Mouse (Mus musculus): ENCODE results near the gene Arhgap18. TPM values are rescaled to one million over a fixed set of nuclear protein-coding genes. Genes with fewer than 3 reads are reported as not detected.
"Not testable (repeated sequence)": the region's sequence is repeated elsewhere in the genome, so short reads cannot be mapped to it uniquely, and the experiment has no call there.

Arhgap18 gene
- polyA plus RNA-seq, 1 experiment from 2014 or later, result 12.9 TPM

DNA sequence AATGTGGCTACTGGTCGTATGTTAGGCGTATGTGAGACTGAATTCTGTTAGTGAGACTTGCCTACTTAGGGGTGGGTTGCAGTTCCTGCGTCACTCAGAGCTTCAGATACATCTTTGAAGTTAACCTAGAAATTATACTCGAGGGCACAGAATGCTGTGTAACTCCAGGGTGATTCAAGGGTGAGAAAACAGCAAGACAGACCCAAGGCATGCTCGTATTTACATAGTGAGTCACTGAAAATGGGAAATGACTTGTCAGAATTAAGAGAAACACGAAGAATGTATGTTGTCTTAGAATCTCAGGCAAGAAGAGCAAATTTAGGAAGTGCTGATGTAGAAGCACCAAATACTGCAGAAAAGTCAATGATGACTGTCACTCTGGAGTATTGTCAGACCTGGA lies 142.5 kb downstream of the Arhgap18 start:
- DNase-seq (ENCODE audit: low spot score), result no peak

DNA sequence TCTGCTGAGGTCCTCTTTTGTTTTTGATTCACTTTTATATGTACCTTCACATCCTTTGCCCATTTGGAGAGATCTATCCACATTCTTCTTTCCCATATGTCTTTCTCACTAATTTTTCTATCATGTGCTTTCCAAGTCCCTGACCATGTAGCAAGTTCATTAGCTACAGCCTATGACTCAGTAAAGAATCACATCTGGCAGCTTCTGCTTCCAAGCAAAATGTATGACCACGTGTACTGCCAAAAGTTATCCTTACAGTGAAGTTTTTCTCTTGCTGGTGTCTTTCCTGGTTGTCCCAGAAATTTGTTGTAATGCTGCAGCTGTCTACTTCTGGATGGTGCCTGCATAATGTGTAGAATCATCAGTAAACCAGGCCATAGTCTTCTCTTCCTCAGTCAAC lies 147.2 kb downstream of the Arhgap18 start:
- no peak for DNase-seq (ENCODE audit: low spot score)

DNA sequence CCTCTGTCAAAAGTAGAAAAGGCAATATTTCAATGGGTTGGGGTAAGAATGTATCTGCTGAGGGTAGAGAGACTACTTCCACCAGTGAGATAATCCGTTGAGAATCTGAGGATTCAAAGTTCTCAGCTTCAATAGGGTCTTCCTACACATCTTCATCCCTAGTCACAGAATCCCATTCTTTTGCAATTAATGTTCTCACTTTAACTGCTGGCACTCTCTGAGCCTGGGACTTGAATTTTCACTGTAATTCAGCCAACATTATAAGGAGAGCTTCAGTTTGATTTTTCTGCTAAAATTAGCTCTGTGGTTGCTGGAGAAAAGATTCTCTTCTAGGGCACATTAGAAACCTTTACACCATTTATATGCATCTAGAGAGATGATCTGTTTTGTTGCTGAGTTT lies 150.6 kb downstream of the Arhgap18 start:
- DNase-seq (ENCODE audit: low spot score), result no peak

DNA sequence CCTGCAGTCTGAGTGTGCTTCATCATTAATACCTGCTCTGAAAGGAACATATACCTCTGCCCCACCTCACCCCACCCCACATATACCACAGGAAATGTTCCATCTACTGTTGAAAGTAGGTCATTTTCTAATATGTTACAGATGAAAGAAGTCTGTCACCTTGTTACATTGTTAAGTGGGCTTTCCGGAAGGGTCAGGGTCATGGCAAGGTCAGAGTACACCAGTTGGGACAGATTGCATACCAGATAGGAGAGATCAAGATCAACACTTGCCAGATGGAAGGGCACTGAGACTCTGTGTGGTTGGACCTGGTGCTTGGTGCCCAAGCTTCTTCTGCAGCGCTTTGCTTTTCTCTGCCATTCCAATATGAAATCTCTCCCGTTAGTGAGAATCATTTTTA lies 158.0 kb downstream of the Arhgap18 start:
- DNase-seq (ENCODE audit: low spot score), result no peak

DNA sequence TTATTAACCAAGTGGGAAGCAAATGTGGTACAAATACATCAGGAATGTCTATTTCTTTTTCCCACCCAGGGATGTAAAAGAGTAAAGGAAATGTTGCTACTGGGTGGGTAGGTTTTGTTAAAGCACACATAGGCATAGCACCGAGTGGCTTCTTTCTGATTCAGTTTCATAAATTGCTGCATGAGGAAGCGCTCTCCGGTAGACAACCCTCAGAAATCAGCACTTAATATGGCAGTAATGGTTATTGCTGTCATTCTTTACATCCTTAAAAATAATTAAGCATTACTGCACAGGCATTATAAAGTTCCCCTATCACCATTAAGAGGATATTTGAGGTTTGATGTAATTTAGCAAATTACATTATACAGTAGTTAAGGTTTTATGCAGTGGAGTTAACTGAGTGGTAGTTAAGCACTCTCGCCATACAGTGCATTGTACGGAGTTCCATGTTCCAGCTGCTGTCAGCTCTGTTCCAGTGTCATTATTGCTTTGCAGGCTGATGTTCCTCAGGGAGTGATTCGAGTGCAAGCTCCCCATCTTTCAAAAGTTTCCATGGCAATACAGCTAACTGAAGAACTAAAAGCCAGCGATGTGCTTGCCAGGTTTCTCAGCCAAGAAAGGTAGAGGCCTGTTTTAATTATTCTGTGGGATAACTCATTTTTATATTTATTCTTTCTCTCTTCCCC lies 159.0 kb downstream of the Arhgap18 start:
- no peak for DNase-seq (ENCODE audit: low spot score)

DNA sequence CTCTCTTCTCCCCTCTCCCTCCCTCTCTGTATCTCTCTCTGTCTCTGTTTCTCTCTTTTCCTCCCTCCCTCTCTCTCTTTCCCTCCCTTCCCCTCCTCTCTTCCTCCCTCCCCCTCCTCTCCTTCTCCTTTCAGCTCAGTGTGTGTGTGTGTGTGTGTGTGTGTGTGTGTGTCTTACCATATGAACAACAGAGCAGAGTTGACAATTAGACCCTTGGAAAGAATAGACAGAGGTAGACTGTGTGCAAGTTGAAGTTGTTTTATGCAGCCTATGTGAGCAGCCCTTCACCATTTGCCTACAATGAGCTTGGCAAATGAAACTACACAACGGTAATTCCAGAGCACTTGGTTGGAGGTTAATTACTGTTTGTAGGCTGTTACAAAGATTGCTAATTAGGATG lies 159.6 kb downstream of the Arhgap18 start:
- DNase-seq (ENCODE audit: low spot score), result no peak

DNA sequence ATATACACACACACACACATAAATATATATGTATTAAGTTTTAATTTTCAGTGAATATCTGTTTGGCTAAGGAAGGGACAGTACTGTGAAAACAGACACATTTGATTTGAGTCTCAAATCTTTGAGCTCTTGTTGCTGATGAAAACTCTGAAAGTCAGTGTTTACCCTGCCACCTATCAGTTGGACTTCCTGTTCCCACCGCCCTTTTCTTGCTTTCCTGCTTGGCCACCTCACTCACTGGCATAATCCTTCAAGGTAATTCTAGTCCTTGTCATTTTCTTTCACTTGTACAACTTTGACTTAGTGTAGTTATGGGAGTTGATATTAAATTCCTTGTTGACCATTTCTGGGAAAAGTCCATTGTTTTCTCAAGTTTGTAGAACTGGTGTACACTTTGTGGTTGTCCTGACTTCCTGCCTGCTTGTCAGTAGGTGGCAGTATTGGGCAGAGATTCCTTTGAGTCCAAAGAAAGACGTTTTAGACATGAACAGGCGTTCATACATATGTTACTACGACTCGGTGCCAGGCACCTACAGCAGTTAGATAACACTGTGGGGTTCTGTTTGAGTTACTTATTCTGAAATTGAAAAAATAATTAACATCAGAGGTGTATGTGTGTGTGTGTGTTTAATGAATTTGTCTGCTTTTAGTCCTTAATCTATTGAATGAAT lies 166.2 kb downstream of the Arhgap18 start:
- peak; percentile 41 for DNase-seq (ENCODE audit: low spot score)

DNA sequence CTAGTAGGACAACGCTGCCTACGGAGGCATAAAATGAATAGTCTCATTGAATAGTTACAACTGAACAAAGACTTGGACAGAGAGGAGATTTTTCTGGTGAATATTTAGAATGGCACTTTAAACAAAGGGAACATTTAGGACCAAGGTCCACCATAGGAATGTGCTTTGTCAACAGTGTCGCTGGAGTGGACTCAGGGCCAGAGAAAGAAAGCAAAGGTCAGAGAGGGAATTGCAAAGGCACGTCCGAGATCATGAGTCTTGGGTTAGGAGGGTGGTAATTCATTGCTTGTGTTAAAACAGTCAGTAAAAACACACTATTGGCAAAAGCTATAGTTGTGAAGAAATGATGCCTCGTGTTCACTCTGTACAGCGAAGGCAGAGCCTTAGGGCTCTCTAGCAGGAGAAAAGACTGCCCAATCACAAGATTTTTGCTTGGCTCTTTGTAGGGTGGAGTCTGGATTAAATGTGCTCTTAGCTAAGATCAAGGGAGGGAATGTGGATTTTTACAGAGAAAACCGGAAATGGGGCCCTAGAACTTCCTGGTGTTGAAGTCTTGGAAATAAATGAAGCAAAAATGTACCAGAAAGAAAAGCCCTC lies 167.3 kb downstream of the Arhgap18 start:
- no peak for DNase-seq (ENCODE audit: low spot score)

DNA sequence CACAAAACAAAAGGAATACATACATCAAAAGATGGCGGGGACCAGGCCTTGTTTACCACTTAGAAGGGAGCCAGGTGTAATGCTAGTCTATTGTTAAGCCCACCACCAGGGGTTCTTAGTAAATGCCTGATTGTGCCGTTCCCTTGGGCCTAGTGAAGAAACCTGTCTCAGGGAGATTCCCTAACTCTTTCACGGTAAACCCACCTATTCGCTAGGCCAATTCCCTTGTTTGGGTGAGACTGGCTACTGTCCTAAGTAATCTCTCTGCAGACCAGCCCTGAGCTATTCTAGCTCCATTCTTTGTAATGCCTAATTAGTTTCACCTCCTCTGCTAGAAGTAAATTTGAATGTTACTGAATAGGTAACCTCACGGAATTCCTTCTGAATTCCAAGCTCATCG lies 182.8 kb downstream of the Arhgap18 start:
- not testable (repeated sequence) for DNase-seq (ENCODE audit: low spot score)

DNA sequence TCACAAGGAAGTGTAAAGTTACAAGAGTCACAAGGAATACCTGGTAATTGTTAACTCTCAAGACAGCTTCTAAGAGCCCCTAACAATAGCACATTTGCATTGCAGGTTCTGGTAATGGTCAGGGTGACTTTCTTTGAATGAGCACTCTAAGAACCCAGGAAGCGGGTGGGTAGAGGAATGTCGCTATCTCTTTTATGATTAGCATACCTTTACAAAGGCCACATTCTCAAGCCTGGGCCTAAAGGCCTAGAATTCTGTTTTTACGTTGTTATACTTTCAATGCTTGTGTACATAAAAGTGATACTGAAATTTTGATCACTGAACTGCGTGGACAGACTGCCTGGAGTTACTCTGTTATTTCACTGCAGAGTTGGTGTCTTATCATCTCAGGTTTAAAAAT lies 185.2 kb downstream of the Arhgap18 start:
- not testable (repeated sequence) for DNase-seq (ENCODE audit: low spot score)

DNA sequence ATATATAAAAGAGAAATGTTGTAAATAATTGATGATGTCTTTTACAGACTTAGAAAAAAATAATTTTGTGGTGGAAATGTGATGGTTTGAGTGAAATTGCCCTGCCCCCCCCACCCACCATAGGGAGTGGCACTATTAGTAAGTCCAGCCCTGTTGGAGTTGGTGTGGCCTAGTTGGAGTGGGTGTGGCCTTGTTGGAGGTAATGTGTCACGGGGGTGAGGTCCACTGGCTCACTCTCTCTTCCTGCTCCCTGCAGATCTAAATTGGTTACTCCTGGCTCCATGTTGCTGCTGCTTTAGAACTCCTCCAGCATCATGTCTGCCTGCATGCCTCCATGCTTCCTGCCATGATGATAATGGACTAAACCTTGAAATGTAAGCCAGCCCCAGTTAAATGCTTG lies 186.3 kb downstream of the Arhgap18 start:
- DNase-seq (ENCODE audit: low spot score), result no peak

DNA sequence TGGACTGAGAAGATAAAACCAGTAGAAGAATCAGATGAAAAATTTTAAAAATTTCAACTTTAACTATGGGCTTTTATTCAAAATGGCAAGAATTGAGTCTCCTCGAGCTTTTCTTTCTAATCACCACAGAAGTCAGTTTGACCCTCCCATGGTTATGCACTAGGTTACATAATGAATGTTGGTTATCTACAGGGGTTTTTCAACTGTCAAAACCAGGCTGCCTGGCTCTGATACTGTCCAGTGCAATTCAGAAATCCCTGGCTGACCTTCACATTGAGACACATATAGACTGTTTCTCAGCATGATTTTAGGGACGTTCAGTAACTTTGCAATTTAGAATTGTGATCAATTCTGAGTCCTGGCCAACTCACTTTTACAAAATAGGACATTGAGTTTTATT lies 195.1 kb downstream of the Arhgap18 start:
- DNase-seq (ENCODE audit: low spot score), result no peak

DNA sequence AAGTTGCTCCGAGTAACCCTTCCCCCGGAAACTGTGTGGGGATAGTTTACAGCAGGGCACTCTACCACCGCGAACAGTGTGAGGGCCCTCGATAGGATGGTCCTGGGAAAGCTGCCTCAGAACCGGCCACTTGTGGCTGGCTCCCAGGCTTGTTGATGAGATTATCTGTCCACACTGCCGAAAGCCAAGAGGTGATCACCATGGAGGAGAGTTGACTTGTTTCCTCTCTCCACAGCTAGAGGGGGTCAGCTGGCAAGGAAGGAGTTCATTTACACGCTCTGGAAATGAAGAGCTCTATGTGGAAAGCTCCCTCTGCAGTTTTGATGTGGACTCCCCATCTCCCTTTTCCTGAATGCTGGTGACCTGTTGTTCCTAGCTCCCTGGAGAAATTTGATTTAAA lies 196.4 kb downstream of the Arhgap18 start:
- DNase-seq (ENCODE audit: low spot score), result no peak

DNA sequence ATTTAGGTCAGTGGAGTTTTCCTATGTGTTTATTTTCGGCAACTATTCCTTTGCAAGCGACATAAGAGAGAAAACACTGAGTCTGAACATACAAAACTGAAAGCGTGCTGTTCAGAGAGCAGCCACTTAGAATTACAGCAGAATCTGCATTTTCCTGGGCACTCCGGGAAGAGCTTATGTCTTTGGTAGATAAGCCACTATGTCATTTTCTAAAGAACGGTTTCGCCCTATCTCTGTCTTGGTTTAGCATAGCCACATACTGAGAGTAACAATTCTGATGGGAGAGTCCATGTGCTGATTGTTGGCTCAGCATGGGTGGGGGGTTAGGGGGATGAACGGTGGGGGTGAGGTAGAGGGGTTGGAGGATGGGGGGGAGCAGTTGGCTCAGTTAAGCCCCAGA lies 197.2 kb downstream of the Arhgap18 start:
- no peak for DNase-seq (ENCODE audit: low spot score)

DNA sequence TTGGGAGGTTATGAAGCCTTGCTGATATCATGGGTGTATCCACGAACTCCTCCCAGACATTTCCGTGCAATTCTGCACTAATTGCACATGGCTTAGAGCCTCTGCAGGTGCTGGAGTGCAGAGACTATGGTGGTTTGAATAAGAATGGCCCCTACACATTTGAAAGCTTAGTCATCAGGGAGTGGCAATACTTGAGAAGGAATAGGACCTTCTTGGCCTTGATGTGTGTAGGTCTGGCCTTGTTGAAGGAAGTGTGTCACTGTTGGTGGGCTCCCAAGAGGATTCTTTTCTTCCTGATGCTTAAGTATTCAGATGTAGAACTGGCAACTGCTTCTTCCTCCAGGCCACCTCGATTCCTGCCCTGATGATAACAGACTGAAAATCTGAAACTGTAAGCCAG lies 205.3 kb downstream of the Arhgap18 start:
- no peak for DNase-seq (ENCODE audit: low spot score)

Measured in thymus, postnatal 0 days (tissue).